Mouse (Mus musculus) adrenal gland (tissue): ENCODE results near the gene Mypop.

Source experiments
- intact Hi-C: fragments of 180-260 bp; cut with DNase I; formaldehyde crosslinking; loops from one replicate; pipeline ENCODE4 v1.15.1; 2025

Gene Mypop

GRCm38 (mm10) chr7:19012882-19013281, 21.8 kb downstream of the Mypop start:
- intact Hi-C loops, result no loop called here

GRCm38 (mm10) chr7:19014452-19014851, 23.4 kb downstream of the Mypop start:
- intact Hi-C loops, result no loop called here

- intact Hi-C loops, result no loop called here
These were observed 25.0 kb downstream of the Mypop start for GRCm38 (mm10) chr7:19016042-19016441.

- intact Hi-C loops, result no loop called here
These were observed 26.9 kb downstream of the Mypop start for GRCm38 (mm10) chr7:19017909-19018308.

GRCm38 (mm10) chr7:19021048-19021447, 30.0 kb downstream of the Mypop start:
- intact Hi-C loops, result no loop called here

- intact Hi-C loops, result no loop called here
These were observed 31.3 kb downstream of the Mypop start for GRCm38 (mm10) chr7:19022189-19022958.

- intact Hi-C loops, result no loop called here
These were observed 32.3 kb downstream of the Mypop start, which contains the start of gene Foxa3 for GRCm38 (mm10) chr7:19023357-19023814. Gene Foxa3 (minus strand): TSS chr7:19023538.

GRCm38 (mm10) chr7:19024096-19024506, 33.1 kb downstream of the Mypop start, which contains the start of gene Sympk:
Gene Sympk (plus strand): TSS chr7:19024377.
- intact Hi-C loops, result no loop called here

GRCm38 (mm10) chr7:19024581-19025255, 33.7 kb downstream of the Mypop start:
- intact Hi-C loops, result no loop called here

- intact Hi-C loops, result no loop called here
These were observed 37.0 kb downstream of the Mypop start for GRCm38 (mm10) chr7:19028067-19028466.

GRCm38 (mm10) chr7:19029084-19029653, 38.1 kb downstream of the Mypop start:
- intact Hi-C loops, result no loop called here

GRCm38 (mm10) chr7:19031641-19032040, 40.6 kb downstream of the Mypop start:
- intact Hi-C loops, result no loop called here

GRCm38 (mm10) chr7:19044616-19045015, 53.6 kb downstream of the Mypop start:
- intact Hi-C loops, result no loop called here

GRCm38 (mm10) chr7:19046286-19047069, 55.4 kb downstream of the Mypop start:
- intact Hi-C loops, result no loop called here

GRCm38 (mm10) chr7:19048006-19048527, 57.0 kb downstream of the Mypop start:
- intact Hi-C loops, result no loop called here

GRCm38 (mm10) chr7:19049252-19049651, 58.2 kb downstream of the Mypop start:
- intact Hi-C loops, result no loop called here

GRCm38 (mm10) chr7:19050172-19050571, 59.1 kb downstream of the Mypop start:
- intact Hi-C loops, result no loop called here

- intact Hi-C loops, result no loop called here
These were observed 60.1 kb downstream of the Mypop start for GRCm38 (mm10) chr7:19051161-19051560.
